Mouse (Mus musculus) E14TG2a.4 (cell line): ENCODE measurements at regions not wholly inside any gene's neighbourhood (a gene's known extent, or its start where the extent isn't known, plus 50 kb on each side); places are given as distances from the start of the nearest gene placed in this dataset.

Source experiments
- CTCF ChIP-seq: conservative IDR thresholded peaks from 2 replicates; pipeline ENCODE4 v1.5.1; 2014; ENCODE audit warnings: low read length
- NANOG ChIP-seq: IDR thresholded peaks from 2 replicates; pipeline ENCODE4 v1.6.1; 2014; ENCODE audit warnings: borderline replicate concordance, low read length, mixed read lengths
- POU5F1 ChIP-seq: IDR thresholded peaks from 2 replicates; pipeline ENCODE4 v1.6.1; 2014; ENCODE audit warnings: low read length, borderline replicate concordance

DNA sequence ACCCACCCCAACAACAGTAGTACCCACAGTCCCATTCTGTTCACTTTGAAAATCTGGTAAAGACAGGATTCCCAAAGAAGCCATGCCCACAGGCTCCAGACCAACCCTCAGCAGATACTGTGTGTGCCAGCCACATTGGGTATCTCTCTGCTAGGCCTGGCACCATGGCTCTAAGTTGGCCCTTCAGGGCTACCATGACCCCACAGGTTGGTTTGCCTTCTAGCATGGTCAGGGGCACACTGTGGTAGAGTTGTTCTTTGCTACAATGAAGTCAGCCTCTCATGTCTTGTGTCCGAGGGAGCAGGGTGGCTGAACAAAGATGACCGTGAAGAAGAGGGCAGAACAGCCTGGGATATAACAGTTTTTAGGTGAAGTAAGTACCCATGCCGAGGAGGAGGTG lies 59.8 kb upstream of the Slco4a1 start:
- TF ChIP-seq POU5F1: no peak
- no peak for TF ChIP-seq CTCF
- no peak for TF ChIP-seq NANOG
